Mouse (Mus musculus) effector memory CD4-positive, alpha-beta T cell, adult 7 months (primary cell): ENCODE measurements around the gene Ssh1. TPM values are rescaled to one million over a fixed set of nuclear protein-coding genes. Genes with fewer than 3 reads are reported as not detected.

Experiments
- polyA plus RNA-seq: library from polyadenylated mRNA; unstranded; fragments of 100-300 nt; shearing (Covaris generic); gene quantifications from one replicate; pipeline ENCODE4 v1.2.1, GENCODE M21; 2017

Gene Ssh1
- 31.2 TPM for polyA plus RNA-seq

GRCm38 (mm10) chr5:113993487-113994465 lies at the start of gene Ssh1:
Ssh1 (minus strand) TSS chr5:113993894.

GRCm38 (mm10) chr5:114003542-114003941 lies 9.8 kb upstream of the Ssh1 start, which contains the start of gene Dao:
Dao (plus strand) TSS chr5:114003703.

GRCm38 (mm10) chr5:113908592-113909441 lies 84.9 kb downstream of the Ssh1 start, which contains the start of gene Coro1c:
Coro1c (minus strand) TSS chr5:113908758.

Other genes starting within 250 kb of the Ssh1 start
- gene Sart3, start 221.4 kb downstream of the Ssh1 start, polyA plus RNA-seq = 61.8 TPM
- 113 TPM for gene Iscu, start 221.1 kb downstream of the Ssh1 start, polyA plus RNA-seq
- not detected for gene Tmem119, start 193.4 kb downstream of the Ssh1 start, polyA plus RNA-seq
- gene Selplg, start 161.2 kb downstream of the Ssh1 start, polyA plus RNA-seq = 1,519 TPM
- 90.7 TPM for gene Coro1c, start 85.1 kb downstream of the Ssh1 start, polyA plus RNA-seq
- gene Dao, start 9.8 kb upstream of the Ssh1 start, polyA plus RNA-seq = 1.1 TPM
- gene Usp30, start 71.6 kb upstream of the Ssh1 start, polyA plus RNA-seq = 4.7 TPM
- gene Svop, start 97.7 kb upstream of the Ssh1 start, polyA plus RNA-seq = 0.29 TPM
- gene Alkbh2, start 134.3 kb upstream of the Ssh1 start, polyA plus RNA-seq = 9.4 TPM
- gene Ung, start 136.5 kb upstream of the Ssh1 start, polyA plus RNA-seq = 3.3 TPM
- 1.1 TPM for gene Acacb, start 152.6 kb upstream of the Ssh1 start, polyA plus RNA-seq